Comparison of ENCODE assay signal across 14 mouse cellular contexts in the genomic region with DNA sequence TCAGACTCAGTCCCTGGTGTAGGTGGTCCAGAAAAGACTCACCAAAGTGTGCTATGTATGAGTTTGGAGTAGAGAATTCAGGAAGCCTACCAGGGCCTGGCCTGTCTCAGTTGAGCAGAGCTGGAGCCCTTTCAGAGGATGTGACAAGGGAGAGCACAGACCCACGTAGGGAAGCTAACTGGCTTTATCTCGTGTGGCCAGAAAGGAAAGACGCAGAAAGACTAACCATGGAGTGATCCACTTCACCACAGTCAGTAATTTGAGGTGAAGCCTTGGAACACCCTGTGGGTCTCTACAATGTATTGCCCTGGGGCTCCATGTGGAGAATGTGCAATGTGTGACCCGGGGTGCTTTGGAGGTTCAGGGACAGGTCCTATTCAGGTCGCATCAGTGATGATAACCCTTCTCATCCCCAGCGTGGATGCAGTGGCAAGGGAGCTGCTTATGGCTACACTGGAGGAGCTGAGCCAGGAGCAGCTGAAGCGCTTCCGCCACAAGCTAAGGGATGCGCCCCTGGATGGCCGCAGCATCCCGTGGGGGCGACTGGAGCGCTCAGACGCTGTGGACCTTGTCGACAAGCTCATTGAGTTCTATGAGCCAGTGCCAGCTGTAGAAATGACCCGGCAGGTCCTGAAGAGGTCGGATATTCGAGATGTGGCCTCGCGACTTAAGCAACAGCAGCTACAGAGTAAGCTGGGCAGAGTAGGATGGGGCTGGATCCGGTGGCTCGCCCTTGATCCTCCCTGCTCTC. TPM values are rescaled to one million over a fixed set of nuclear protein-coding genes. Genes with fewer than 3 reads are reported as not detected.
A peak's percentile ranks its signal among the peaks of the same experiment; 100 is the strongest.
DNase-seq lines count a peak whose midpoint lies in the region; ATAC-seq and TF ChIP-seq lines count a peak whose summit lies in the region.
"Had no signal": no experiment of that assay in that cellular context is flagged by ENCODE, and none has a peak within 500 bp of the region (broad histone marks: within the 10 kb centered on the region; RNA-seq: fewer than 3 reads in every experiment).

No protein-coding gene starts in this region.

- no peaks in the 10 kb centered on the region for H3K36me3 ChIP-seq in stomach, embryonic 15.5 days
- no peaks in the 10 kb centered on the region for H3K36me3 ChIP-seq in stomach, postnatal 0 days (ENCODE audit: control insufficient read depth, insufficient read depth, low read length)
- H3K36me3 ChIP-seq in hindbrain, embryonic 13.5 days = no peaks in the 10 kb centered on the region

- peak overlapping the region; percentile 67; the same call in 1 of the 2 replicates for H3K4me2 ChIP-seq in stomach, embryonic 15.5 days
- no peak overlapping the region for H3K4me2 ChIP-seq in stomach, postnatal 0 days (replicated peaks; ENCODE audit: low read depth)
- H3K4me2 ChIP-seq in hindbrain, embryonic 13.5 days = peak overlapping the region; percentile 90

- ATAC-seq in stomach, embryonic 15.5 days (ENCODE audit: insufficient read depth, low FRiP score, low read depth) = no peak
- ATAC-seq in stomach, postnatal 0 days (ENCODE audit: low FRiP score, low TSS enrichment) = no peak
- no peak for ATAC-seq in hindbrain, embryonic 13.5 days (ENCODE audit: low FRiP score)
- peak; percentile 32 for ATAC-seq in megakaryocyte progenitor cell, adult 5-6 weeks (replicated peaks; ENCODE audit: poor library complexity)
- ATAC-seq in cerebellum, adult (ENCODE audit: insufficient number of reproducible peaks, low FRiP score, low TSS enrichment) = no peak

- peak overlapping the region; percentile 34; the same call in 1 of the 2 replicates for H3K4me3 ChIP-seq in stomach, embryonic 15.5 days (replicated peaks)
- H3K4me3 ChIP-seq in stomach, postnatal 0 days (ENCODE audit: low read depth, low read length) = no peak overlapping the region
- peak overlapping the region; percentile 42 for H3K4me3 ChIP-seq in hindbrain, embryonic 13.5 days

- DNase-seq in stomach, postnatal 0 days (ENCODE audit: low spot score) = no peak
- no peak for DNase-seq in layer of hippocampus, postnatal 14 days (ENCODE audit: low spot score in 2 of 2)
- DNase-seq in heart, postnatal 14 days = no peak
- DNase-seq: adrenal gland, adult 2 months; cerebellum, adult 11 months; lung, postnatal 14 days; thymus, postnatal 36 days had no signal

- no peaks in the 10 kb centered on the region for H3K9me3 ChIP-seq in stomach, embryonic 15.5 days
- H3K9me3 ChIP-seq in stomach, postnatal 0 days (ENCODE audit: control insufficient read depth, low read length) = no peaks in the 10 kb centered on the region
- H3K9me3 ChIP-seq in hindbrain, embryonic 13.5 days = no peaks in the 10 kb centered on the region

- H3K27me3 ChIP-seq in stomach, embryonic 15.5 days (replicated peaks) = peaks cover 59% of the 10 kb centered on the region
- H3K27me3 ChIP-seq in stomach, postnatal 0 days (ENCODE audit: control insufficient read depth, insufficient read depth, low read length) = peaks cover 12% of the 10 kb centered on the region; the same call in 1 of the 2 replicates
- H3K27me3 ChIP-seq in hindbrain, embryonic 13.5 days = peaks cover 79% of the 10 kb centered on the region

- H3K9ac ChIP-seq in stomach, embryonic 15.5 days = no peak overlapping the region
- H3K9ac ChIP-seq in stomach, postnatal 0 days (ENCODE audit: low read length) = no peak overlapping the region
- H3K9ac ChIP-seq in hindbrain, embryonic 13.5 days = no peak overlapping the region

- H3K4me1 ChIP-seq in stomach, embryonic 15.5 days = peaks cover 14% of the 10 kb centered on the region
- 0 out of 2 replicates have a peak, but pooled peaks cover 2% of the 10 kb centered on the region for H3K4me1 ChIP-seq in stomach, postnatal 0 days (replicated peaks; ENCODE audit: control insufficient read depth, insufficient read depth)
- H3K4me1 ChIP-seq in hindbrain, embryonic 13.5 days (replicated peaks) = peaks cover 25% of the 10 kb centered on the region

- no peak for TF ChIP-seq EP300 in stomach, postnatal 0 days (optimal IDR thresholded peaks at IDR 0.05)

- TF ChIP-seq CTCF in stomach, postnatal 0 days (IDR thresholded peaks at IDR 0.05; ENCODE audit: low read depth) = no peak

- intact Hi-C loops in heart, postnatal 14 days (cut with DNase I) = no loop called here

- 29% methylated on average over 22 of the region's 22 CpGs for WGBS in stomach, embryonic 15.5 days
- 34% methylated on average over 22 of the region's 22 CpGs for WGBS in stomach, postnatal 0 days
- WGBS in hindbrain, embryonic 13.5 days = 27% methylated on average over 22 of the region's 22 CpGs

- H3K27ac ChIP-seq in stomach, embryonic 15.5 days = no peak overlapping the region
- H3K27ac ChIP-seq in stomach, postnatal 0 days (replicated peaks) = no peak overlapping the region
- no peak overlapping the region for H3K27ac ChIP-seq in hindbrain, embryonic 13.5 days

RNA-seq across cellular contexts. Expression of gene Nlrp6, which starts 0.7 kb away (rescaled TPM):
- polyA plus RNA-seq in stomach, embryonic 15.5 days (2015; fragmentation: Nextera tagmentation; extraction: Ambion mirVana) = 9.9 and 13.8 TPM in 2 replicates
- polyA plus RNA-seq in stomach, postnatal 0 days (2015; fragmentation: Nextera tagmentation; extraction: Ambion mirVana) = 1.6 and 1.7 TPM in 2 replicates
- polyA plus RNA-seq in hindbrain, embryonic 13.5 days (2015; fragmentation: Nextera tagmentation; extraction: Ambion mirVana) = 0.09 and 0.12 TPM in 2 replicates
- total RNA-seq in megakaryocyte progenitor cell, adult 5-6 weeks (2015) = not detected in 2 replicates
- not detected in 2 replicates for total RNA-seq in megakaryocyte progenitor cell, adult 5-6 weeks (2017)
- total RNA-seq in layer of hippocampus, postnatal 14 days (2021) = under 1 TPM; 0.35 to 0.55 TPM
- not detected for total RNA-seq in heart, postnatal 14 days (2021)
- total RNA-seq: granulocyte monocyte progenitor cell, adult 5-6 weeks had no signal

RNA-seq across cellular contexts. Expression of gene Pgghg, which starts 19.8 kb away (rescaled TPM):
- 21.2 and 23.5 TPM in 2 replicates for polyA plus RNA-seq in stomach, embryonic 15.5 days (2015; fragmentation: Nextera tagmentation; extraction: Ambion mirVana)
- 10.1 and 12.3 TPM in 2 replicates for polyA plus RNA-seq in stomach, postnatal 0 days (2015; fragmentation: Nextera tagmentation; extraction: Ambion mirVana)
- polyA plus RNA-seq in hindbrain, embryonic 13.5 days (2015; fragmentation: Nextera tagmentation; extraction: Ambion mirVana) = 8.8 and 10.4 TPM in 2 replicates
- 5.1 and 7.3 TPM in 2 replicates for total RNA-seq in megakaryocyte progenitor cell, adult 5-6 weeks (2015)
- total RNA-seq in megakaryocyte progenitor cell, adult 5-6 weeks (2017) = 8.2 and 9.0 TPM in 2 replicates
- 1 to 10 TPM; 4.1 to 5.1 TPM for total RNA-seq in layer of hippocampus, postnatal 14 days (2021)
- total RNA-seq in heart, postnatal 14 days (2021) = 1 to 10 TPM; 7.4 to 7.7 TPM

RNA-seq across cellular contexts. Expression of gene Cox8b, which starts 21.2 kb away (rescaled TPM):
- polyA plus RNA-seq in stomach, embryonic 15.5 days (2015; fragmentation: Nextera tagmentation; extraction: Ambion mirVana) = 0.76 and 2.6 TPM in 2 replicates
- 1.3 and 2.6 TPM in 2 replicates for polyA plus RNA-seq in stomach, postnatal 0 days (2015; fragmentation: Nextera tagmentation; extraction: Ambion mirVana)
- 0.69 TPM in 1 of 2 replicates, not detected in the other for polyA plus RNA-seq in hindbrain, embryonic 13.5 days (2015; fragmentation: Nextera tagmentation; extraction: Ambion mirVana)
- total RNA-seq in megakaryocyte progenitor cell, adult 5-6 weeks (2015) = not detected in 2 replicates
- total RNA-seq in megakaryocyte progenitor cell, adult 5-6 weeks (2017) = not detected in 2 replicates
- total RNA-seq in layer of hippocampus, postnatal 14 days (2021) = 1 to 10 TPM; 1.4 to 1.5 TPM
- 1,000 to 10,000 TPM; 2,004 to 2,091 TPM for total RNA-seq in heart, postnatal 14 days (2021)
- total RNA-seq: granulocyte monocyte progenitor cell, adult 5-6 weeks; neutrophil, adult 5-6 weeks had no signal

RNA-seq across cellular contexts. Expression of gene Ifitm5, which starts 28.7 kb away (rescaled TPM):
- 3.2 and 3.6 TPM in 2 replicates for polyA plus RNA-seq in stomach, embryonic 15.5 days (2015; fragmentation: Nextera tagmentation; extraction: Ambion mirVana)
- 0.58 and 0.82 TPM in 2 replicates for polyA plus RNA-seq in stomach, postnatal 0 days (2015; fragmentation: Nextera tagmentation; extraction: Ambion mirVana)
- polyA plus RNA-seq in hindbrain, embryonic 13.5 days (2015; fragmentation: Nextera tagmentation; extraction: Ambion mirVana) = 0.36 and 1.7 TPM in 2 replicates
- total RNA-seq in megakaryocyte progenitor cell, adult 5-6 weeks (2015) = 0.83 and 1.1 TPM in 2 replicates
- not detected in 2 replicates for total RNA-seq in megakaryocyte progenitor cell, adult 5-6 weeks (2017)
- total RNA-seq in layer of hippocampus, postnatal 14 days (2021) = not detected
- total RNA-seq in heart, postnatal 14 days (2021) = under 1 TPM; 0.38 to 0.80 TPM
- total RNA-seq: granulocyte monocyte progenitor cell, adult 5-6 weeks; left cerebral cortex, postnatal 25 days had no signal

RNA-seq across cellular contexts. Expression of gene Gm45717, which starts 34.3 kb away (rescaled TPM):
- 0.40 and 0.71 TPM in 2 replicates for polyA plus RNA-seq in stomach, embryonic 15.5 days (2015; fragmentation: Nextera tagmentation; extraction: Ambion mirVana)
- 0.32 and 0.71 TPM in 2 replicates for polyA plus RNA-seq in stomach, postnatal 0 days (2015; fragmentation: Nextera tagmentation; extraction: Ambion mirVana)
- polyA plus RNA-seq in hindbrain, embryonic 13.5 days (2015; fragmentation: Nextera tagmentation; extraction: Ambion mirVana) = not detected in 2 replicates
- total RNA-seq in megakaryocyte progenitor cell, adult 5-6 weeks (2015) = not detected in 2 replicates
- 1.1 TPM in 1 of 2 replicates, not detected in the other for total RNA-seq in megakaryocyte progenitor cell, adult 5-6 weeks (2017)
- not detected for total RNA-seq in layer of hippocampus, postnatal 14 days (2021)
- total RNA-seq in heart, postnatal 14 days (2021) = not detected
- total RNA-seq: adrenal gland, adult 2 months; granulocyte monocyte progenitor cell, adult 5-6 weeks; left cerebral cortex, postnatal 25 days; neutrophil, adult 5-6 weeks had no signal
- polyA plus RNA-seq: adrenal gland, adult 2 months had no signal

Comparison
In these comparisons a context has a peak if more than half of its experiments do, and no peak if none do; other contexts are left out.
1. RNA of gene Cox8b, which starts 21.2 kb away (total RNA-seq): 2,004 to 2,091 TPM in heart, postnatal 14 days; 1.4 to 1.5 TPM in layer of hippocampus, postnatal 14 days and not detected in megakaryocyte progenitor cell, adult 5-6 weeks; every median in the first group is over 100 times any median in the second.